Mouse (Mus musculus) small intestine, adult 2 months (tissue): ENCODE results near the gene Haghl. TPM values are rescaled to one million over a fixed set of nuclear protein-coding genes. Genes with fewer than 3 reads are reported as not detected.

Source experiments
- H3K27ac ChIP-seq: fragments of 200-500 bp; 2 replicates; pipeline ENCODE4 v1.5.1; 2012; ENCODE audit warnings: low read depth, low read length, control low read depth, inconsistent platforms; ENCODE audit not compliant: insufficient read depth
- H3K27me3 ChIP-seq: fragments of 200-500 bp; 2 replicates; pipeline ENCODE4 v1.6.1; 2012; ENCODE audit warnings: mild to moderate bottlenecking, moderate library complexity, low read length, inconsistent platforms; ENCODE audit not compliant: control insufficient read depth, insufficient read depth
- H3K36me3 ChIP-seq: fragments of 200-500 bp; 2 replicates; pipeline ENCODE4 v1.6.1; 2012; ENCODE audit warnings: mild to moderate bottlenecking, low read length, control low read depth, inconsistent platforms; ENCODE audit not compliant: control insufficient read depth, insufficient read depth
- H3K4me1 ChIP-seq: fragments of 200-500 bp; 2 replicates; pipeline ENCODE4 v1.6.1; 2012; ENCODE audit warnings: low read length, inconsistent platforms, mixed read lengths; ENCODE audit not compliant: control insufficient read depth, insufficient read depth, insufficient read length
- H3K4me3 ChIP-seq: fragments of 200-500 bp; 2 replicates; pipeline ENCODE4 v1.5.1; 2012; ENCODE audit warnings: low read depth, mild to moderate bottlenecking, control low read depth, inconsistent platforms, low read length, moderate library complexity
- CTCF ChIP-seq: fragments of 200-500 bp; IDR thresholded peaks from 2 replicates; pipeline ENCODE4 v1.5.1; 2012; ENCODE audit warnings: low read depth, mild to moderate bottlenecking, control low read depth, inconsistent platforms, low read length, moderate library complexity, mixed read lengths; ENCODE audit not compliant: insufficient replicate concordance, insufficient read length; ENCODE audit errors: extremely low read depth
- POLR2A ChIP-seq: fragments of 200-500 bp; IDR thresholded peaks from 2 replicates; pipeline ENCODE4 v1.6.1; 2012; ENCODE audit warnings: low read depth, mild to moderate bottlenecking, control low read depth, inconsistent platforms, low read length, moderate library complexity
- WGBS: fragments of 180-500 bp; shearing (Covaris S2); methylation state at CpG from one replicate; pipeline ENCODE4 v1.1.7; 2018; 5-methylcytosine and 5-hydroxymethylcytosine counted together
- polyA plus RNA-seq: library from polyadenylated mRNA; depleted of rRNA; stranded (reverse); fragments of >200 nt; gene quantifications from 2 replicates; pipeline ENCODE4 v1.2.3, GENCODE M21; 2012

Gene Haghl
- polyA plus RNA-seq, 1 experiment: 25.0 TPM

GRCm38 (mm10) chr17:25806507-25806906, 21.0 kb upstream of the Haghl start:
- 69% methylated on average over 4 of the region's 4 CpGs for WGBS
- Histone ChIP-seq H3K27ac (no peak overlapping the region), H3K27me3 (peaks cover 24% of the 10 kb centered on the region), H3K4me1 (peaks cover 3% of the 10 kb centered on the region), H3K4me3 (no peak overlapping the region), H3K36me3 (no peaks in the 10 kb centered on the region)
- no peak for TF ChIP-seq CTCF
- no peak for TF ChIP-seq POLR2A

GRCm38 (mm10) chr17:25802825-25803517, 17.5 kb upstream of the Haghl start:
- 8% methylated on average over 10 of the region's 10 CpGs for WGBS
- TF ChIP-seq CTCF (no peak), POLR2A (no peak)
- Histone ChIP-seq H3K36me3 (no peaks in the 10 kb centered on the region), H3K4me3 (no peak overlapping the region), H3K4me1 (no peaks in the 10 kb centered on the region), H3K27ac (no peak overlapping the region), H3K27me3 (0 out of 2 replicates have a peak, but pooled peaks cover 8% of the 10 kb centered on the region)

GRCm38 (mm10) chr17:25801029-25801428, 15.6 kb upstream of the Haghl start:
- TF ChIP-seq CTCF (peak; percentile 78; the same call in 1 of the 2 replicates), POLR2A (no peak)
- WGBS: 5% methylated on average over 6 of the region's 6 CpGs
- Histone ChIP-seq H3K4me1 (peaks cover 5% of the 10 kb centered on the region), H3K4me3 (no peak overlapping the region), H3K36me3 (no peaks in the 10 kb centered on the region), H3K27me3 (0 out of 2 replicates have a peak, but pooled peaks cover 8% of the 10 kb centered on the region), H3K27ac (no peak overlapping the region)

- H3K4me1 ChIP-seq: peaks cover 13% of the 10 kb centered on the region
- WGBS: under 1% methylated on average over 35 of the region's 35 CpGs
- TF ChIP-seq POLR2A (no peak), CTCF (no peak)
- H3K4me3 ChIP-seq: peak within 1 kb of the TSS; percentile 69
- H3K27ac ChIP-seq: no peak within 1 kb of the TSS
- no peaks in the 10 kb centered on the region for H3K36me3 ChIP-seq
- H3K27me3 ChIP-seq: no peaks in the 10 kb centered on the region
Measured at GRCm38 (mm10) chr17:25796951-25797369, 11.5 kb upstream of the Haghl start, which contains the start of gene Metrn. TSS of gene Metrn (minus strand) at chr17:25797136.

- peaks cover 16% of the 10 kb centered on the region for H3K4me1 ChIP-seq
- H3K27ac ChIP-seq: no peak overlapping the region
- 6% methylated on average over 37 of the region's 37 CpGs for WGBS
- no peaks in the 10 kb centered on the region for H3K27me3 ChIP-seq
- H3K4me3 ChIP-seq: peak overlapping the region; percentile 69
- H3K36me3 ChIP-seq: no peaks in the 10 kb centered on the region
- TF ChIP-seq POLR2A: no peak
- no peak for TF ChIP-seq CTCF
Measured at GRCm38 (mm10) chr17:25796211-25796771, 10.8 kb upstream of the Haghl start.

GRCm38 (mm10) chr17:25795609-25796092, 10.2 kb upstream of the Haghl start, which contains the start of gene AC134908.4:
TSS of gene AC134908.4 (minus strand) at chr17:25795659.
- TF ChIP-seq CTCF: no peak
- no peak within 1 kb of the TSS for H3K27ac ChIP-seq
- no peaks in the 10 kb centered on the region for H3K27me3 ChIP-seq
- peaks cover 18% of the 10 kb centered on the region for H3K4me1 ChIP-seq
- H3K36me3 ChIP-seq: no peaks in the 10 kb centered on the region
- H3K4me3 ChIP-seq: peak within 1 kb of the TSS; percentile 69
- WGBS: 80% methylated on average over 6 of the region's 6 CpGs

- no peaks in the 10 kb centered on the region for H3K27me3 ChIP-seq
- WGBS: 93% methylated on average over 17 of the region's 17 CpGs
- H3K36me3 ChIP-seq: no peaks in the 10 kb centered on the region
- no peak overlapping the region for H3K27ac ChIP-seq
- TF ChIP-seq CTCF: no peak
- no peak for TF ChIP-seq POLR2A
- no peak overlapping the region for H3K4me3 ChIP-seq
- peaks cover 18% of the 10 kb centered on the region for H3K4me1 ChIP-seq
Measured at GRCm38 (mm10) chr17:25794998-25795397, 9.5 kb upstream of the Haghl start.
